Mouse (Mus musculus) lung, postnatal 25 days (tissue): ENCODE measurements around the gene Prdx6b.

ENCODE experiments used
- DNase-seq: peaks from one replicate; pipeline ENCODE4 v3.0.0; 2022; ENCODE audit warnings: low spot score

The Prdx6b gene

DNA sequence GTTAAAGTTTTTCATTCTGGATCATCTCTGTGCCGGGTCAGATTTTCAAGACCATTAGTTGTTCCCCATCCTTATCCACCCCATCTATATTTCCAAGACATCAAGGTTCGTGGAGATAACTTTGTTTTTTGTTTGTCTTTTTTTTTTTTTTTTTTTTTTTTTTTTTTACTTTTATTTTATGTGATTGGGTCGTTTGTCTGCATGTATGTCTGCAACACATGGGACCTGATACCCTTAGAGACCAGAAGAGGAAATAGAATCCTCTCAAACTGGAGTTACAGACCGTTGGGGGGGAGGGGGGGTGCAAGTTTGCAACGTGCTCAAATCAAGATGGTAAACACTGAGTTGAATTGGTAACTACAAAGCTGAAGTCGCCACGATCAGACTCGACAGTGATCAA is at the start of gene Prdx6b:
Gene Prdx6b (plus strand): TSS at position 301 of the 400 bp plus-strand sequence.
- DNase-seq: no peak

DNA sequence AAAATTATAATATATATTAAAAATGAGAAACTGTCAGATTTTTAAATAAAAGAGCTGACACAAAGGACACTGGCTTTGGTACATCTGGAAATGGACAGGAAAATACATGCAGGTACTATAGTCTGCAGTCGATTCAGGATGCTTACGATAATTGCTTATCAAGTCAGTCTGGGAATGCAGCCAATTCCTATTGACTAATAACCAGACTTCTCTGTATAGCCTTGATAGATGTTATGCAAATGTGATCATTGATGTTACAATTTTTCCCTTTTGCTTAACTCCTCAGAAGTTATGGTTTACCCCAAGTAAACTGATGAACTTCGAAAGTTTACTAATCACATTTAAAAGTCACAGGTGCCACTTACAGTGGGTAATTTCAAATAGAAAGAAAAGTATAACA is 44.8 kb upstream of the Prdx6b start:
- DNase-seq: no peak

DNA sequence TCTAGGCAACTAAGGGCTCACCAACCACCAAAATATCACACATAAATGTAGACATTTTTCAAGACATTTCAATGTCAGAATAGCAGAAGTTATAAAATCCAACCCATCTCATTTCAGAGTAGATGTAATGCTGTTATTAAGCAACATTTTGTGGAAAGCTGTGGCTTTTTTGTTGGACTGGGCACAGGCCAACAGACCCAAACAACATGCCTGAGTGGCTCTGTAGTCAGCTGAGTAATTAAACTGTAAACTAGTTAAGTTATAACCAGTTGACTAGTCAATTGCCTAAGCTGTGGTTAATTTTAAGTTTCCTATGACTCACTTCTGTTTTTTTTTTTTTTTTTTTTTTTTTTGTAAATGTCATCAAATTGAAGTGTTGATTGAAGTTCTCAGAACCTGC is 44.4 kb upstream of the Prdx6b start:
- no peak for DNase-seq

DNA sequence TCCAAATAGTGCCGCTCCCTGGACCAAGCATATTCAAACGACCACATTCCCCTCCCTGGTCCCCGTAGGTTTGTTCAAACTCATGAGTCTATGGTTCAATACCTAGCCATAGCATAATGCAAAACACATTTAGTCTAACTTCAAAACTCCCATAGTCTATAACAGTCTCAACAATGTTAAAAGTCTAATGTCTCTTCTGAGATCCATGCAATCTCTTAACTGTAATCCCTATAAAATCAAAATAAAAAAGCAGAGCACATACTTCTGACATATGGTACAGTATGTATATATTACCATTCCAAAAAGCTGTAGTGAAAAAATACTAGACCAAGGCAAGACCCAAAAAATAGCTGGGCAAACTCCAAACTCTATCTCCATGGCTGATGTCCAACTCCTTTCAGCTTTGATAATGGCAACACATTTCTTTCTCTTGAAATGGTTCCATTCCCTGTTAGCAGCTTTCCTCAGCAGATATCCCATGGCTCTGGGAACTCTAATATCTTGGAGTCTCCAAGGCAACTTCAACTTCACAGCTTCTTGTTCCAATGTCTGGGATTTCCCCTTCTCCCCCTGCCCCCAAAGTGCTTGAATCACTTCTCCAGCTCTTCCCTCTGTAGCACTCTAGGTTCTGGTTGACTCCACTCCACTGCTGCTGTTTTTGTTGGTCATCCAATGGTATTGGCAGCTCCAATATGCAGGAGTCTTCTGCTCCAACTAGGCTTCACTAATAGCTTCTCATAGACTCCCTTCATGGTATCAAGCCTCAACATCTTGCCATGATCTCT is 32.2 kb upstream of the Prdx6b start:
- DNase-seq: no peak

DNA sequence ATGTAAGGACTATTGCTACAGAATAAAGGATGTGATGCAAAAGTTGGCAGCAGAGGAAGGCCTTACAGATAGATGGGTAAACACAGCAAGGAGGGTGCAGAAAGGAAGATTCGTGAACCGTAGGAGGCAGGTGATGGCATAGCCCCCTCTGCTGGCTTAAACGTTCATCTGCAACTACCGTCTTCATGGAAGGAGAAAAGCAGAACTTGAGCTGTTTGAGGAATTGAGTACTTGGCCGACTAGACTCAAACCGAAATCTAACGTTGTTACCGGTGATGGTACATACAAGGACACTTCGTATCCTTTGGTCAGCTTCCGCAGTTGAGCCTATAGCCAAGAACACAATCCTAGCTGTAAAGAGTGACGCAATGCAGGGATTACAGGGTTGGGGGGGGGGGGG is 25.4 kb upstream of the Prdx6b start:
- peak; percentile 45 for DNase-seq

DNA sequence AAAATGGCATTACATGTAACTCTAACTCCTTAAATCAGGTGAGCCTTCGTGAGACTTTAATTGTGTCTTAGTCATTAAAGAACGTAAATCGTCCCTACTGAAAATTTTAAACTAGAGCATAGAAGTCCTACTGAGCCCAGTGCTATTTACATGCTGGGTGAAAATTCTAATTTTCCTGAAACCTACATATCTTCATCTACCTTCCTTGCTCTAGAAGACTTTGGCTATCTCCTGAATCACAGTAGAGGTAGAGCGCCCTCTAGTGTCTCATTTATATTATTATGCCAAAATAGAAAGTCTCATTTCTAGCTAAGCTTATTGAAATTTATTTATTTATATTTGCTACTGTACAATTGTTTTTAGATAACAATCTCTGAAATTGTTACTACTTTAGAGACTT is 24.2 kb upstream of the Prdx6b start:
- peak; percentile 25 for DNase-seq

DNA sequence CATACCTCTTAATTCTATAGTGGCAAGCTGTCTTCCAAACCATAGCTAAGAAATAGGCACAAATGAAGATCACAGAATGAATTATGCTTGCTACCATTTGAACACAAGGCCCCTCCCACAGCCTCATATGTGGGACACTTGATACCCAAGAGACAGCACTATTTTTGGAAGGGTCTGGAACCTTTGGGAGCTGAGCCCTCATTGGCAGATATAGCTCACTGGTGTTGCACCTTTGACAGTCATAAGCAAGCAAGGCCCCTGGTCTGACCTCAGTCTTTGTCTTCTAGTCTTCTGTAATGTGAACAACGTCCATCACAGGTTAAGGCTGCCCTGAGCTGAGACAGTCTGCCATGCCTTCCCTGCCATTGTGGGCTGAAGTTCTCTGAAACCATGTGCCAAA is 20.8 kb upstream of the Prdx6b start:
- no peak for DNase-seq

DNA sequence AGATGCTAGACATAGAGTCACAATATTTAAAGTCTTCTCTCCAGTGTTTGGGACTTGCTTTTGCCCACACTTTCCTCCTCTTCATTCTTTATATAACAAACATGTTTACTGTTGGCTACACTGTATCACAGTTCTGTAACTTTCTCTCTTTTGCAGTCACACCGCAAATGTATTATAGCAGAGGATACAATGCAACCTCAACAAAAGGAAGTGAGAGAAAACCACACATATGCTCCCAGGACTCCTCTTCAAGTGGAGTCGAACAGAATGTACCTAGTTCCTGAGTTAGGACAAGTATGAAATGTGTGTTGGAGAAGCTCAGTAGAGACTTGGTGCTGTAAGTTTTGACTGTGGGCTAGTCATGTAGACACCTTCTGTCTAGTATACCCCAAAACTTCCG is 19.2 kb upstream of the Prdx6b start:
- DNase-seq: no peak

DNA sequence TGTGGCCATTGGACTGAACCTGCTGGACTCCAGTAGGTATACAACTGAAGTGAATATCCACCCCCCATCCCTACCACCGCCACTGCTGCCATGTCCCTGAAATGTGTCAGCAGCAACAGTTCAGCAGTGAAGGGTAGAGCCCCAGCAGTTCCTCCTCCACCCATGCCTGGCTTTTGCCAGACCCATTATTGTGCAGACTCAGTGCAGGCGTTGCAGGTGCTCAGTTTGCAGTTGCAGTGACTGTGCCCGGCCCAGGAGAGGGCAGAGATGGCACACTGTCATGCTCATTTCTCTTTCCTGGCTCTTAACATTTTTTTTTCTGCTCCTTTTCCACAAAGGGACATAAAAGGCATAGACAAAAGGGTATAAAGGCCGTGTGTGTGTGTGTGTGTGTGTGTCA is 18.5 kb upstream of the Prdx6b start:
- no peak for DNase-seq

DNA sequence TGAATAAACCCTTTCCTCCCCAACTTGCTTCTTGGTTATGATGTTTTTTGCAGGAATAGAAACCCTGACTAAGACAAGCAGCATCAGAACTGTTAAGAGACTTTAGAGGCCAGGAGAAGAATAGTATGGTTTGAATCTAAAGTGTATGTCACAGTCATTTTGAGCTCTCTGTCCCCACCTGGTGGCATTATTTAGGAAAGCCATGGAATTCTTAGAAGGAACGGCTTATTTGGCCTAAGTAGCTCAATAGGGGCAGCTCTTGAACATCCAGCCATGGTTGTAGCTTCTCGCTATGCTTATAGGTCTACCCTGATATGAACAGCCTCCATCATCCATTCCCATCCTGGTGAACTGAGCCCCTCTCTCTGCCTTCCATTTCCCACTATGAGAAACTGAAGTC is 17.1 kb upstream of the Prdx6b start:
- peak; percentile 13 for DNase-seq

DNA sequence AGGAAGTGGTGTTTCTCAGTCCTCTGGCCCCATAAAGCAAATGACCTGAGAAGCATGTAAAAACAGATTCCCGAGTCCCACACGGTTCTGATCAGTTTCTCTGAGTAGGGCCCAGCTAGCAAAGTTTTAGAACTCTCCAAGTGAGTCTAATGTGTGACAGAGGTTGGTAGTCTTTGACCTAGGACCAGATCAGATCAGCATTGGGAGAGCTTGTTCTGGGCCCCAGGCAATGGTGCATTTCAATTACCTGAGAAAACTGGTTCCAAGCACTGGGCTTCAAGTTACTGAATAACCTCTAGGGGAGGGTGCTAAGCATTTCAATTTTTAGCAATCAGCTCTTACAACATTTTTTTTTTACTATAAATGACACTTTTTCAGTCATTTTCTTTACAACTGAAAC is 10.1 kb upstream of the Prdx6b start:
- no peak for DNase-seq

DNA sequence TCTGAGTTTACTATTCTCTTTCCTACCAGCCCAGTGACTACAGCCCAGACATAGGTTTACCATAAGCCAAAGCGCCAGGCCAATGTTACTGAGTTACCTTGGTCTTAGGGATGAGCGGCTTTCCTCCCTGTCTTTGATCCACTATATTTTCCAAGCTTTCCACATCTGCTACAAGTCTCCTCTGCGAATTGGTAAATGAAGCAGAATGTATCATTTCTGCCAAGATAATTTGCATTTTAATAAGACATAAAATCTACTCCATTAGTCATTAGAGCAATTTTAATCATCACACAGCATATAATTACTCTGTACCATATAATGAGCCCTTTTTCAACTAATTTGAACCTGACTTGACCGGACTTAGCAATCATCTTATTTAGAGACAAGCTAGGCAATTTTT is 5.9 kb upstream of the Prdx6b start:
- DNase-seq: no peak

DNA sequence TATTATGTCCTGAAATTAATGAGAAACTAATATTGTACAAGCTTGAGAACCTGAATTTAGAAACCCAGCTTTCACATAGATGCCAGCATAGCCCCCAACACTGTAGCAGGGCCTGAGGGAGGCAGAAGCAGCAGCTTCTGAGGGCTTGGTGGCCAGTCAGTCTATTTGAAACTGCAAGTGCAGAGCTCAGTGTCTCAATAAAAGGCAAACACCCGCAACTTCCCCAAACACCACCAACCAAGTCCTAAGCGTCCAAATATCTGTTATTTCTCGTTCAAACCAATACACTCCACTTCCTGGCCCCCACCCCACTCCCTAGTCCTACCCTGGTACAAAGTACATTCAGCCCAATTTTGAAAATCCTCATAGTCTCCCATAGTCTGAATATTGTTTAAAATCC is 6.1 kb downstream of the Prdx6b start:
- DNase-seq: no peak

DNA sequence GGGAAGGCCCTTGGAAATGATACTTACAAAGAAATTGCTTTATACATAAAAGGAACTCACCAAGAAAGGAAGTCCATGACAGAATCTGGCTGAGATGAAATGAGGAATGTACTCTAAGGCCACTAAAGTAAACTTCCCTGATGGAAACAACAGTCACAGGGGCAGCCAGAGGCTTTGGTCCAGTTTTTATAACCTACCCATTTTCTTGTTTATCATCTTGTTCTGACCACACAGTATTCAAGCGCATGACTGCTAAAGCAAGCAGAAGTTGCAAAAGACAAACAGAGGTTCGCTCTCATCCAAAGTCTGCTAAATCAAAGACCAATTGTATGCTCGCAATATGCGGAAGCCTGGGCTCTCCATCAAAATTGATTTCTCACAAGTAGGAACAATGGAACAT is 8.5 kb downstream of the Prdx6b start:
- DNase-seq: peak; percentile 31

DNA sequence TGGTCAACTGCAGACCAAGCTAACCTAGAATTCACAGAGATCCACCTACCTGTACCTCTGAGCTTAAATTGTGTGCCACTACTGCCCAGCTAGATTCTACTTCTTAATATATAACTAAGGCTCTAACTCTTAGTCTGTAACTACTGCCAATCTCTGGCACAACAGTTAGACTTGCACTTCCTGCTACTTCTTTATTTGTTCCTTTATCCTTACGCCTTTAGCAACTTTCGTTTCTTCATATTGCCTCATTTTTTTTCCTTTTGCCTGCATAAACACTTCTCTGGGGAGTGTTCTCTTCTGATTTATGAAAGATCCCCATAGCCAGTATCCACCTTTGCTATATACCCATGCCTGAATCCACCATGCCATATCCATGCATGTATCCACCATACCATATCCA is 11.7 kb downstream of the Prdx6b start:
- DNase-seq: no peak

DNA sequence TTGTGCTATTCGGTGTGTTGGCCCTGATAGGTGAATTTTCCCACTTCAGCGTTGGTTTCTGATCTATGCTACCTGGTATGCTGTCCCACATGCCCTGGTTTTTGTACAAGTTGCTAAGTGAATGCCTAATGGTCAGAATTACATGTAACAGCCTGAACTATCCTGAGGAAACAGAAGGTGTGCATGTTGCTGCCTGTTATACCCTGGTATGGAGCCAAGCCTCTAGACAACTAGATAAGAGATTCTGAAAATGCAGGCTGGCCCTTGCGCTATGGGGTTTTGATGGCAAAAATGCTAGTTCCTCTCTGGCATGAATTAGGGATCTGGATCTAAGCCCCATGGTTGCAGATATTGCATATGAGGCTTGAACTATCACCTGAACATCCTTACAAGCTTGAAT is 15.4 kb downstream of the Prdx6b start:
- no peak for DNase-seq

DNA sequence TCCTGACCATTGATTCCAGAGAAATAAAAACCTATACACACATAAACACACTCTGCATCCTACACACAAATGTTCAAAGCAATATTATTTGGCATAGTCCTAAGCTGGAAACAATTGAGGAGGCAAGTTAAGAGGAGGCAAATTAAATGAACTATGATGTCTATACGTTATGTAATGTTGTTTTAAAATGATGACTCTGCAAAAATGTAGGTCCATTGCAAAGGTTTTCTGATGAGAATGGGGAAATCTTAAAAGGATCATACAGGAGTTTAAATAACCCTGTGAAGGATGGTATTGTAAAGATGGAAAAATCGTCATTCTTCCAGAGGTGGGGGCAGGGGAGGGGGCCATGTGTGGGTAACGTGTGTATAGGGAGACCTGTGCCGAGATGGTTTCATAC is 17.5 kb downstream of the Prdx6b start:
- DNase-seq: no peak

DNA sequence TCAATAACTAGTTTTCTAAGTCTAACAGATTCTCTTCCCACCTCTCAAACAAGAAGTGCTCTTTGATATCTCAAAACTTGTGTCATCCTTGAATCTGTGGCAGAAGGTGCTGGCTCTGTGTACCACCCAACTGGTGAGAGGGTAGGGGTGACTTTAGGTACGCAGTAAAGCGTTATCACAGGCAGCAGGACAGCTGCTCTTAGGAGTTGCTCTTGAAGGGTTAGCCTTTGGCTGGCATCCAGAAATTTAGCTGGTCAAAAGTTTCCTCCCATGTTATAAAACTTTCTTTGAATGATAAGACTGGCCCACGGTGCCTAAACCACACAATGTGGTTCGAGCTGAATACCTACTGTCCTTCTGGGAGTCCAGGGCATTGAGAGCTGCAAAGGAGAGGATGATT is 18.5 kb downstream of the Prdx6b start:
- DNase-seq: no peak

DNA sequence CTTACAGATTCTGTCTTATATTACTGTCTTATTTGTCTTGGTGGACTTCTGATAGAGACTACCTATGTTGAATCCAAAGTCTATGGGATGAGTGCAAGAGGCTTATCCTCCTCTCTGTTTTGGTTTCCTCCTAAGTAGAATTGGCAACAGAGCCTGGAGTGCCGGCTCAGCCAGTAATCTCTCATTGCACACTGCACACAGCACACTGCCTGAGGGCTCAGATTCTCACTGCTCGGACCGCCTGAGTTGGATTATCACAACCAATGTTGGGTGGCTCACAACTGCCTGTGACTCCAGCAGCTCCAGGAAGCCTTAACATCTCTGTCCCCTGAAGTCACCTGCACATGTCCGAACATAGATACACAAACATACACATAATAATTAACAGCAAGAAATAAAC is 19.1 kb downstream of the Prdx6b start:
- no peak for DNase-seq

DNA sequence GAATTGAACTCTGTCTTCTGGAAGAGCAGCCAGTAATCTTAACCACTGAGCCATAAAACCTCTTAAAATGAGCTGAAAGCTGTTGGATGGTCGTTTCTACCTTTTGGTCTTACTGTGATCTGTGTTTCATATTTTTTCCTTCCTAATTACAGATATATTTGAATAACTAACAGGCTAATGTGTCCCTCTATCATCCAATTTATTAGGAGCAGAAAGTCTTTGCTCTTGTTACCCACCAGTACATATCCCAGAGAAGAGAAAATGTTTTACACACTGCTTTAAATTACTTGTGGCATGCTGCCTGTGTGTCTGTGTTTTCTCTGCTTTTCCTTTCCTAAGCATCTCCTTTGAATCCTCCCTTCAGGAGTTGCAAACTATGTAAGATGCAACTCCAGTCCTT is 21.9 kb downstream of the Prdx6b start:
- no peak for DNase-seq

DNA sequence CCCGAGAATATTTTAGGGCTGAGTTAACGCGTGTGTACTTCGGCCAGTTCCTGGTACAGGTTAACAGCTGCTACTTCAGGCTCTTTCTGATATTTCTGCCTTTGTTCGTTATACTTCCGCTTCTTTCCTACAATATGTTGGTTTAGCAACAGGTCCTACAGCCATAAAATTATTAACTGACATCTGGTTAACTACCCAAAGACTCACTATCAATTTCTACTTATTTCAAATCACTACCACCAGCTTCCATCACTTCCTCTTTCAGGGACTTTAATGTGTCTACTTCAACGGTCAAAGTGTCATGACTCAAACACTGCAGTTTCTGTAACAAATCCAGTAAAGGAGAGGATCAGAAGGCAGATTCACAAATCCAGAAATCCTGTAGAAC is 22.6 kb downstream of the Prdx6b start:
- DNase-seq: peak; percentile 3

DNA sequence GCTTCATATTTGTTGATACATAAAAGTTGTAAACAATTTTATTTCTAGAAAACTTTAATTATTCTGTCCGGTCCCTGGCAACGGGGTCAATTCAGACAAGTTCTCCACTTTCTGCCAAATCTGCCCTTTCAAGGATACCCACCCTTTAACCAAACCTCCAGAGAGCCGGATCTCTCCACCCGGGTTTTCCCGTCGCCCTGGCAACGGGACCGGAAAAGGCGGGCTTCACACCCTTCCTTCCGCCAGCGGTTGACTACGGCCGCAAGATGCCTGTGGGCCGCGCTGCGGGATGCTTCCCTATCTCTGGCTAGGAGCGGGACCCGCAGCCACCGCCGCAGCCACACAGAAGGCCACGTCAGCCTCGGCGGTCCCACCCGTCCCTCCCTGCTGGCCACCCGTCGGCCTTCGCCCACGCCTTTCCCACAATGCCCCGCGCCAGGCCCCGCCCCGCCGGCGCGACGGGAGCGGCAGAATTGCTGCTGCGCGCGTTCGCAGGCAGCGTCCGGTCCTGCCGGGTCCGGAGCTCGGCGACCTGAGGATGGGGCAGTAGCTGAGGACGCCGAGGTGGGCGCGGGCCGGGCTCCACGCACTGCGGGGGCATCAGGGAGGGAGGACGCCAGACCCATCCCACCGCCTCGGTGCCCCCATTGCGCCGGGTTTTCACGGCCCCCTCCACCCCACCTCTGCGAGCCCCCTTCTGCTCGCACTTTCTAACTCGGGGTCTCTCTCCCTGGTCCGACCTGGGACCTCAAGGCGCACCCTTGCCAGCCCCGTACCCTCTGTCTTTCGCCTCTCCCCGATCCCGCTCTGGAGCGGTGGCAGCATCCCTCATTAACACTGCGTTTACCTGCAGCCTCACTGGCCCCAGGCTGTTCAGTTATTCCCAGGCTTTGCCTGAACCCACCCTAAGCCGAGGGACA is 23.2 kb downstream of the Prdx6b start, which contains the start of gene Dnajc10:
Gene Dnajc10 (plus strand): TSS at position 225 of the 920 bp plus-strand sequence.
- DNase-seq: peak; percentile 91

DNA sequence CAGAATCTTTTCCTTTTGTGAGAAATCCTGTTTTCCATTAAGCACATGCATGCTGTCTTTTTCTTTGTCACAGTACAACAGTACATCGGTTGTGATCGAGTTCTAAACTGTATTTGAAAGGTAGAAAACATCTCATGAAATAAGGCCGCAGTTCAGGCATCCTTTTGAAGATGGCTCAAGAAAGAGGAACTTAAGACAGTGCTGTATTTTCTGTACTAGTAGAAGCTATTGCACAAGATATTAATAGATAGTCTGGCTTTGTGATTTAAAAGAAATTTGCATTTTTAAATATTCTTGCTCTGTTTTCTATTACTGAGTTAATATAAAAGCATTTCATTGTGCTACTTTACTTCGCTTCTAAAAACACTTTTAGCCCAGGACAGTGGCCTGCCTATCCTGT is 30.6 kb downstream of the Prdx6b start:
- DNase-seq: no peak
